Mouse (Mus musculus): ENCODE measurements around the gene Arhgap20.

- TF ChIP-seq CTCF (IDR thresholded peaks at IDR 0.05; ENCODE audit: low read depth), result no peak
- no peak for TF ChIP-seq EP300 (optimal IDR thresholded peaks at IDR 0.05)
Observed at GRCm38 (mm10) chr9:51864273-51864672, 99.1 kb downstream of the Arhgap20 start.

Data from stomach, postnatal 0 days (tissue).